Mouse (Mus musculus): ENCODE results near the gene Camk2g. TPM values are rescaled to one million over a fixed set of nuclear protein-coding genes. Genes with fewer than 3 reads are reported as not detected.

Gene Camk2g
- total RNA-seq, 2 experiments from 2014 or later: 29.1 to 47.5 TPM

DNA sequence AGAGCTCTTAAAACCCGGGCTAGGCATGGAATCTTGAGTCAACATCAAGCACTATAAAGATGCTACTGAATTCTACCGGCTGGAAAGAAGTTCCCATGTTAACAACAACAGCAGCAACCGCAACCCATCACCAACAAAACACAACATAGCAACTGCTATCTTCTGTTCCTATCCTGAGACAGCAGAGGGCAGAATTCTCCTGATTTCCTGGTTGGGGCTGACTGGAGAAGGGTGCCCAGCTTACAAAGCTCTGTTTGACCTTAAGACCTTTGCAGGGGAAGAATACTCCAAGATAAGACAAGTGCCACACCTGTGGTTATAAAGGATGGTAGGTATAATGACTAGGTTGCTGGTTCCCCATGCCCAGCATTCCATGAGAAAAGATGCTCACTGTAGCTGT lies 47.0 kb downstream of the Camk2g start:
- ATAC-seq (replicated peaks; ENCODE audit: poor library complexity): no peak

DNA sequence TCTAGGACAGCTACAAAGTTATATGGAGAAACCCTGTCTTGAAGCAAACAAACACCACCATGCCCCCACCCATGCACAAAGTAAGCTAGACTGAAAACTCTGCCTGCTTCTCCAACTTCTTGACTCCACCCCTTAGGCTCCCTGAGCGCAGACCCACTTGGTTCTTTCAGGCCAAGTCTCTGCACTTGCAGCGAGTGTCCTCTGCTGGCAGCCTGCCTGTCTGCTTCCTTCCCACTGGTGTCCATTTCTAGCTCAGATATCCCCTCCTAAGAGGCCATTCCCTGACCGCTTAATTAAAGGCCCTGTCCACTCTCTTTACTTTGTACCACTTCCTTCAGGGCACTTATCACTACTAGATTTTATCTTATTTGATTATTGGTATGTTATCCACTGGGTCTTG lies 50.3 kb downstream of the Camk2g start:
- no peak for ATAC-seq (replicated peaks; ENCODE audit: poor library complexity)

DNA sequence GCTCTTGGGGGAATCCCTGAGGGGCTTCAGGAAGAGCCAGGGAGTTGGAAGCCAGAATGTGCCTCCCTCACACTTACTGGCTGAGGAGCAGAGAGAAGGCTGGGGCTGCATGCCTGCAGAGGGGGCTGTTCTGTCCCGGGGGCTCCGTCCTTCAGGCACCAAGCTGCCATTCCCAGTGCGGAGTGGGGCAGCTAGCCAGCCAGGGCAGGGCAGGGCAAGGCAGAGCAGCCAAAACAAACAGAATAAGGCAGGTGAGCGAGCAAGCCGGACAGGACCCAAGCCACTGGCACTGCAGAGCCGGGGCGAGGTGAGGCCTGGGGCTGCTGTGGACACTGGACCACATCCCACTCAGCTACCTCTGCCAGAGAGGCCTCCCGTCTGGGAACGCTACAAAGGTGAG lies 52.6 kb downstream of the Camk2g start:
- ATAC-seq (replicated peaks; ENCODE audit: poor library complexity): no peak

DNA sequence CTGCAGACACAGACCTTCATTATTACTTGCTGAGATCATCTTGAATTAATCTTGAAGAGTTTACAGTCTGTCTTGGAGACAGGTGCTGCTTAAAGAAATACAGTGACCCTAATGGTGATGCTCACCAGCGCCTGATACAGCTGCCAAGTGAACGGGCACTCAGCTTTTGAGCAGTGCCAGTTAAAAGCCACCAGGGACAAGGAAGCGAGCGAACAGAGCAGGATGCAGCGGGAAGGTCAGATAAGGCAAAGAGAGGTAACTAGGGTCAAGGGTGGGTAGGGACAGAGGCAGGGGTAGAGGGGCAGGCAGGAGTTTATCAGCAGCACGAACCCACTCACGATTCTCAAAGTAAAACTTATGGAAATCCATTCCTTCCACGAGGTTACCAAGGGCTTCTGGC lies 55.4 kb downstream of the Camk2g start:
- no peak for ATAC-seq (replicated peaks; ENCODE audit: poor library complexity)

GRCm38 (mm10) chr14:20737306-20737705 lies 56.6 kb downstream of the Camk2g start:
- ATAC-seq (replicated peaks; ENCODE audit: poor library complexity): peak; percentile 59

GRCm38 (mm10) chr14:20735892-20736390 lies 57.9 kb downstream of the Camk2g start:
- ATAC-seq (replicated peaks; ENCODE audit: poor library complexity): no peak

GRCm38 (mm10) chr14:20735052-20735451 lies 58.8 kb downstream of the Camk2g start:
- ATAC-seq (replicated peaks; ENCODE audit: poor library complexity): no peak

DNA sequence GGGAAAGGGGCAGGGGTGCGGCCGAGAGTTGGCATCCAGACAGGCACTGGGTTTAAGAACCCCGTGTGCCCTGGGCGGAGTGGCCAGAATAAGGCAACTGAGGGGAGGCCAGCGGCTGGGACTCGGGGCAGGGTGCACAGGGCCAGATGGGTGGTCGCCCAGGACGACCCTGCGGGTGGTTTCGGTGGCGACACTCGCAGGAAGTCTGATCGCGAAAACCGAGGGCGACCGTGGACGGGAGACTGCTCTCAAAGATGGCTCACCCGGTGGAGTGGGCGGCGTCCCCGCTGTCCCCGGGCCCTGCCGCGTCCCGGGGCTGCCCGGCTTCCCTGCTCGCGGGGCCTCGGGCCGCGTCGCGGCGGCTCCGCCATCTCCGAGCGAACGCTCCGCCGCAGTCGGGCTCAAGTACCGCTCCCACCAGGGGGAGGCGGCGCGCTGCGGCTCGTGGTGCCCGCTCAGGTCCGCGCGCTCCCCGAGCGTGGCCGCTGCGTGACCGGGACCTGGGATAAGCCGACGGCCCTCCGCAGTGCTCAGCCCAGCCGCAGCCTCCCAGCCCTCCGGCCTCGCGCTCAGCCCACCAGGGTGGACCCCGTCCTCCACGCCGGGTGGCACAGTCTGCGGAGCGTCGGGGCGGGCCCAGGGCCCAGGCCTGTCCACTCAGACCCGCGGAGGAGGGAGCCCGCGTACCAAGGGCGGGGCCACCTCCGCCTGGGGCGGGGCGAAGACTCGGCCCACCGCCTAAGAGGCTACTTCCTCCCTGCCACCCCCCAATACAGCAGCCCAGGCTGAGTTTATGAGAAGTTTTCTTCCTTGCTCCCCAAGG lies 59.7 kb downstream of the Camk2g start, which contains the start of gene Ndst2:
Ndst2 (minus strand) TSS at position 611 of the 823 bp plus-strand sequence.
- peak; percentile 82 for ATAC-seq (replicated peaks; ENCODE audit: poor library complexity)

DNA sequence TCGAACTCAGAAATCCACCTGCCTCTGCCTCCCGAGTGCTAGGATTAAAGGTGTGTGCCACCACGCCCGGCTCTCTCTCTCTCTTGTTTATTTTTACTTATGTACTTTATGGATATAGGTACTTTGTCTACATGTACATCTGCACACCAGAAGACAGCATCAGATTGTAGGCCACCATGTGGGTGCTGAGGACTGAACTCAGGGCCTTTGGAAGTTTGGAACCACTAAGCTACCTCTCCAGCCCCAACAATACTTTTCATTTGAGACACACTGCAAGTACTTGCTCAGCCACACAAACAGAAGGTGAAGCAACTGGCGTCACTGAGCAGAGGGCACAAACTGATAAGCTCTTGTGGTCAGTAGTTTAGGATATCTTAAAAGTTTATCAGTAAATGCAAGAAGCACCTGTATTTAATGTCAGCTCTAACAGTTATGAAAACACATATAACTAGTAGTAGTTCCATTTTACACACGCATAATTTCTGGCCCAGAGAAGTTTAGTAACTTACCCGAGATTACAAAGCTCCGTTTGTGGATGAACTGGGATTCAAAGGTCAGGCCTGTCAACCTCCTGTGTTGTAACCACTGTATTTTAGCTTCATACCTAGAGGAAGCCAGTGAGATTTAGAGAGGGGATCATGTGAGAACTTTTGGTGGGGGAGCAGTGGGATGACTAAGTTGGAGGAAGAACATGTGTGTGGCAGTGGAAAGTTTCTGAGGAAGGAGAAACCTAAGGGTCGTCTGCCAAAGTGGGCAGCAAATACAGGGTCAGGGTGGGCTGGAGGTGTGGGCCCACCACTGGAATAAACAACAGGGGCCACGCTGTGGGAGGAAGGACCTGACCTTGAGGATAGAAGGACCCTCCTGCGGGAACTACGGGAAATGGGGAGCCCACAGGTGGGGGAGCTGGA lies 60.6 kb downstream of the Camk2g start:
- ATAC-seq (replicated peaks; ENCODE audit: poor library complexity): peak; percentile 56

GRCm38 (mm10) chr14:20730853-20731602 lies 62.9 kb downstream of the Camk2g start:
- ATAC-seq (replicated peaks; ENCODE audit: poor library complexity): no peak

- no peak for ATAC-seq (replicated peaks; ENCODE audit: poor library complexity)
Observed at GRCm38 (mm10) chr14:20729871-20730270, 64.0 kb downstream of the Camk2g start.

DNA sequence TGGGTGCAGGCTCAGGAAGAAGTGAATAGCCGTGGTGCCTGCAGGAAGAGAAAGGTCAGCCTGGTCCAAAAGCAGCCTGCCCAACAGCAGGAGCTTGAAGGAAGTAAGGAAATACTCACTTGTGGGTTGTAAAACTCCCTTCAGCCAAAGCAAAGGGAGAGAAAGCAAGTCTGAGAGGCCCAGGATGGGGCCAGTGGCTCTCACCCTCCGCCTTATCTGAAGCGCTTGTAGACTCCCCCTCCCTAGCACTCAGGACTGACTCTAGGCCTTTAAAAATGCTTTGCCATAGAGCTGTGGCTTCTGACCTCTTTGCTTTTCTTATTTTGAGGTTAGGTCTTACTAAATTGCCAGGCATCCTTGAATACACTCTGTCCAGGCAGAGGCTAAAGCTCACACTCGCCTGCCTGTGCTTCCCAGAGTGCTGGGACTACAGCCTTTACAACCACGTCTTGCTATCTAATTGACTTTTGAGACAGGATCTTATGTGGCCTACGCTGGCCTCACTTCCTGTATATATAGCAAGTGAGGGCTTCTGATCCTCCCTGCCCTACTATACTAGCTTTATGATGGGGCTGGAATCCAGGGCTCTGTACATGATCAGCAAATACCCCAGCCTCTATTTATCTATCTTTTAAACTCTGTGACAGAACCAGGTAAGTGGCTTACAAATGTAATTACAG lies 68.1 kb downstream of the Camk2g start:
- no peak for ATAC-seq (replicated peaks; ENCODE audit: poor library complexity)

- ATAC-seq (replicated peaks; ENCODE audit: poor library complexity): peak; percentile 71
Observed at GRCm38 (mm10) chr14:20724043-20724442, 69.8 kb downstream of the Camk2g start.

- no peak for ATAC-seq (replicated peaks; ENCODE audit: poor library complexity)
Observed at GRCm38 (mm10) chr14:20723006-20723405, 70.9 kb downstream of the Camk2g start.

DNA sequence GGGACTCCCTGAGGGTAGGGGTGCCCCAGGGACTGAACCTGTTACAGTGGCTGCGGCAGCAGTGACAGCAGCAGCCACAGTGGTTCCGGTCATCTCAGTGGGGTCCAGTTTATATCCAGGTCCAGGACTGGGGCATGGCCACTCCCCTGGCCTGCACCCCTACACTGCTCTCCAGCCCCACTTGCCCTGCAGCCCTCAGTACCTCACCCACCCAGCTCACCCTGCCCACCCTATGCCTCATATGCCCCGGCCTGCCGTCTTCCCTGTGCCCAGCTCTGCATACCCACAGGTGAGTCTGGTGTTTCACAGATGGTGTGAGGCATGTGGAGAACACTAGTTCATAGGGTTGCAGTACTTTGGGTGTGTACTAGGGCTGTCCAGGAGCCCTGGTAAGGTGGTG lies 72.5 kb downstream of the Camk2g start:
- ATAC-seq (replicated peaks; ENCODE audit: poor library complexity): no peak

GRCm38 (mm10) chr14:20719767-20720166 lies 74.1 kb downstream of the Camk2g start:
- no peak for ATAC-seq (replicated peaks; ENCODE audit: poor library complexity)

DNA sequence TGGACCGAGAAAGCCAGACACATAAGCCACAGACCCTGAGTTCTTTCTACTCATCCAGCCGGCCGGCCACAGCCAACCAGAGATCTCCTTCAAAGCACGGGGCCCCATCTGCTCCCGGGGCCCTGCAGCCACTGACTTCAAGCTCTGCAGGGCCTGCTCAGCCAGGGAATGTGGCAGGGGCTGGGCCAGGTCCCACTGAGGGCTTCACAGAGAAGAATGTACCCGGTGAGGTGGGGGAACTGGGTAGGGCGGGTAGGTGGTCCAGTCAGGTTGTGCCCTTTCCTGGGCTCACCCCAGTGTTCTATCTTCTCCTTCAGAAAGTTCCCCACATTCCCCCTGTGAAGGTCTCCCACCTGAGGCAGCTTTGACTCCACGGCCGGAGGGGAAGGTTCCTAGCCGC lies 75.4 kb downstream of the Camk2g start:
- ATAC-seq (replicated peaks; ENCODE audit: poor library complexity): no peak

DNA sequence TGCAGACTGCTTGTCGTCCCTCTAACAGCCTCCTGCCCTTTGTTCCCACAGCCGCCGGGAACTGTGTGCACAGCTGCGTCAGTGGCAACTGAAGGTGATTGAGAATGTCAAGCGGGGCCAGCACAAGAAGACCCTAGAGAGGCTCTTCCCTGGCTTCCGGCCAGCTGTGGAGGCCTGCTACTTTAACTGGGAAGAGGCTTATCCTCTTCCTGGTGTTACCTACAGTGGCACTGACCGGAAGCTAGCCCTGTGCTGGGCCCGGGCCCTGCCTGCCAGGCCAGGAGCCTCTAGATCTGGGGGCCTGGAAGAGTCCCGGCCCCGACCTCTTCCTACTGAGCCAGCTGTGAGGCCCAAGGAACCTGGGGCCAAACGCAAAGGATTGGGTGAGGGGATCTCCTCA lies 80.1 kb downstream of the Camk2g start:
- no peak for ATAC-seq (replicated peaks; ENCODE audit: poor library complexity)

DNA sequence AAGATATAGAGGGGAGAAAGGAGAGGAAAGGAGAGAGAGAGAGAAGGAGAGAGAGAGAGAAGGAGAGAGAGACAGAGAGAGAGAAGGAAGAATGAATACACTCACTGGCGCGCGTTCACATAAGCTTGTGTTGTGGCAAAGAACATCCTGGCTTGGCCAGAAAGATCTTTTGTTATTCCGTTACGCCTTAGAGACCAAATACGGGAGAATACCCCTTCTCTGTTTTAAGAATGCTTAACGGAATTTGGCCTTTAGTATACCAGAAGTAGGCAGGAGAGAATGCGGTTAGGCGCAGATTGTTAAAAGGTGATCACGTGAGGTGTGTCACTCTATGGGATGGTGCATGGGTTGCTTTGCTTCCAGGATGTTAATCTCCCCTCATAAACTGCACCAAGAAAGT lies 85.6 kb downstream of the Camk2g start:
- no peak for ATAC-seq (replicated peaks; ENCODE audit: poor library complexity)
